Mouse (Mus musculus): ENCODE results near the gene Gm43720. TPM values are rescaled to one million over a fixed set of nuclear protein-coding genes. Genes with fewer than 3 reads are reported as not detected.

The Gm43720 gene
- polyA plus RNA-seq (2015; fragmentation: Nextera tagmentation; extraction: Ambion mirVana), result not detected in 2 replicates

DNA sequence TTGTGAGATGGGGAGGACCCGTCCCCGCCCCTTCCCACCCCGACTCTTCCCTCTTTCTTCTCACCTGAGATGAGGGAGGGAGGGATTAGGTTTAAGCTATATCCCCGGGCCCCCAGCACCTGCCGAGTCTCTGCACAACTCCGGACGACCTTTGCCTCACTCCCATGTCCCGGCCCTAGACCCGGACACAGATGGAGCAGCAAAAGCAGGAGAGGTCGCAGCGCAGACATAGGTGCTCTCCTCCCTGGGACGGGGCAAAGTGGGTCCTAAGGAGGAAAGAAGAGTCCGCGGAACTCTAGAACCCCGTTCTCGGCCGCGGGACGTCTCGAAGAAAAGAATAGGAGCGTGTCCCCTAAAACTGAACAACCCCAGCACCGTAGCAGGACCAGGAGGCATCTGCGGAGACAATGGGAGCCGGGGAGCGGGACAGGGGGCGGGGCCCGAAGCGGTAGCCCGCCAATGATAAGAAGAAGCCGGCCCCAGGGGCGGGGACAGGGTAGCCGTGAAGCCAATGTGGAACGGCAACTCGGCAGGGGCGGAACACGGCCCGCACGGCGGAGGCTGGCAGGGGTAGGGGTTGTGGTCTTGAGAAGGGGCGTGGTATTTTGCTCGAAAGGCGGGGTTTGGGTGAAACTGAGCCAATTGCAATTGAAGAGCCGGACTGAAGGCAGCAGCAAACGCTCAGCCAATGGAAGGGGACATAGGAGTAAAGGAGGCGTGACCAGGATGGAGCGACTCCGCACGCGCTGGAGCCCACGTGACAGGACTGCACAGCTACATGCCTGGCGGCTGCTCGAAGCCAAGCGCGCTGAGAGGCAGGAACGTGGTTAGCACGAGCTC lies at the start of gene Gm43720, which contains the start of the genes Gpc2 and Stag3:
TSS of gene Gm43720 (minus strand) at position 374 of the 840 bp plus-strand sequence.
TSS of gene Gpc2 (minus strand) at position 421 of the 840 bp plus-strand sequence.
TSS of gene Stag3 (plus strand) at position 656 of the 840 bp plus-strand sequence.
- Histone ChIP-seq H3K9ac (replicated peaks) (peak within 1 kb of the TSS; percentile 42), H3K4me3 (ENCODE audit: low read depth, low read length) (peak within 1 kb of the TSS; percentile 51), H3K27ac (ENCODE audit: low read depth) (no peak within 1 kb of the TSS), H3K4me1 (ENCODE audit: insufficient read depth) (peaks cover 10% of the 10 kb centered on the region), H3K36me3 (replicated peaks; ENCODE audit: insufficient read depth, low read length) (no peaks in the 10 kb centered on the region), H3K9me3 (ENCODE audit: low read length) (0 out of 2 replicates have a peak, but pooled peaks cover 2% of the 10 kb centered on the region), H3K4me2 (ENCODE audit: low read depth, low read length) (peak within 1 kb of the TSS; percentile 80), H3K27me3 (ENCODE audit: insufficient read depth, low read length) (no peaks in the 10 kb centered on the region)
- peak; percentile 96 for ATAC-seq
- WGBS (ENCODE audit: insufficient replicate concordance), result under 1% methylated on average over 56 of the region's 56 CpGs
- TF ChIP-seq CTCF (IDR thresholded peaks at IDR 0.05; ENCODE audit: low read depth) (no peak), EP300 (IDR thresholded peaks at IDR 0.05; ENCODE audit: low read depth) (no peak)
- peak; percentile 92 for DNase-seq

DNA sequence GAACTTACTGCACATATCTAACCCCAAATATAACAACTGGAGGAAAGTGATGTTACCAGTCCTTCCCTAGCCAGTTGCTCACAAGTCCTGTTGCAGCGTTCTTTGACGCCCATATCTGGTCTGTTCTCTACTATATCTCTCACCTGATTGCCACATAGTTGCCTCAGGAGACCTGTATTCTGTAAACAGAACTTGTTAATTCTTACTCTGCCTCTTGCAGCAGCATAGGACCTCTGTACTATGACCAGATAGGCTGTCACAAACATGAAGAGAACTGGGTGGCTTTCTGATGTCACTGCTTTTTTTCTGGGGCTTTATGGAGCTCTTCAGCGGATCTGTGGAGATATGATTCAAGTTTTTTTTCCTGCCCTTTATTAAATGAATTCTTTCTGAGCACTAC lies 33.0 kb upstream of the Gm43720 start:
- WGBS (ENCODE audit: insufficient replicate concordance), result 65% methylated on average over 3 of the region's 3 CpGs
- ATAC-seq, result peak; percentile 74

DNA sequence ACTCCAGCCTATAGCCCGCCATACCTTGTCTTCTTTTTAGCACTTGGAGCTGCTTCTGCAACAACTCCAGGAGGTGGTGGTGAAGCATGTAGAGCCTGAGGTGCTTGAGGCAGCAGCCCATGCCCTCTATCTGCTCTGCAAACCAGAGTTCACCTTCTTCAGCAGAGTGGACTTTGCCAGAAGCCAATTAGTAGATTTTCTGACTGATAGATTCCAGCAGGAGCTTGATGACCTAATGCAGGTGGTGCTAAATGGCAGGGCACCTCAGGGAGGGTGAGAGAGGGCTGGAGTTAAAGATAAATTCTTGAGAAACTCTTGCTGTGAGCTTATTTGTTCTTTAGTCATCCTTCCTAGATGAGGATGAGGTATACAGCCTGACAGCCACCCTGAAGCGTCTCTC lies 19.9 kb upstream of the Gm43720 start:
- 75% methylated on average over 2 of the region's 2 CpGs for WGBS (ENCODE audit: insufficient replicate concordance)
- H3K9ac ChIP-seq (replicated peaks), result no peak overlapping the region
- H3K4me1 ChIP-seq (ENCODE audit: insufficient read depth), result no peaks in the 10 kb centered on the region
- ATAC-seq (no peak), DNase-seq (no peak)
- no peaks in the 10 kb centered on the region for H3K9me3 ChIP-seq (ENCODE audit: low read length)
- no peaks in the 10 kb centered on the region for H3K27me3 ChIP-seq (ENCODE audit: insufficient read depth, low read length)
- H3K27ac ChIP-seq (ENCODE audit: low read depth), result no peak overlapping the region
- H3K36me3 ChIP-seq (replicated peaks; ENCODE audit: insufficient read depth, low read length), result no peaks in the 10 kb centered on the region
- no peak overlapping the region for H3K4me3 ChIP-seq (ENCODE audit: low read depth, low read length)
- TF ChIP-seq EP300 (IDR thresholded peaks at IDR 0.05; ENCODE audit: low read depth) (no peak), CTCF (IDR thresholded peaks at IDR 0.05; ENCODE audit: low read depth) (no peak)
- H3K4me2 ChIP-seq (ENCODE audit: low read depth, low read length), result no peak overlapping the region

More for the DNA sequence above, 33.0 kb upstream of the Gm43720 start:
- Histone ChIP-seq H3K9ac (replicated peaks) (no peak overlapping the region), H3K4me1 (ENCODE audit: insufficient read depth) (no peaks in the 10 kb centered on the region), H3K27ac (ENCODE audit: low read depth) (no peak overlapping the region), H3K27me3 (ENCODE audit: insufficient read depth, low read length) (no peaks in the 10 kb centered on the region), H3K9me3 (ENCODE audit: low read length) (no peaks in the 10 kb centered on the region), H3K36me3 (replicated peaks; ENCODE audit: insufficient read depth, low read length) (no peaks in the 10 kb centered on the region), H3K4me2 (ENCODE audit: low read depth, low read length) (no peak overlapping the region), H3K4me3 (ENCODE audit: low read depth, low read length) (no peak overlapping the region)
- no peak for TF ChIP-seq EP300 (IDR thresholded peaks at IDR 0.05; ENCODE audit: low read depth)
- TF ChIP-seq CTCF (IDR thresholded peaks at IDR 0.05; ENCODE audit: low read depth), result no peak
- no peak for DNase-seq

DNA sequence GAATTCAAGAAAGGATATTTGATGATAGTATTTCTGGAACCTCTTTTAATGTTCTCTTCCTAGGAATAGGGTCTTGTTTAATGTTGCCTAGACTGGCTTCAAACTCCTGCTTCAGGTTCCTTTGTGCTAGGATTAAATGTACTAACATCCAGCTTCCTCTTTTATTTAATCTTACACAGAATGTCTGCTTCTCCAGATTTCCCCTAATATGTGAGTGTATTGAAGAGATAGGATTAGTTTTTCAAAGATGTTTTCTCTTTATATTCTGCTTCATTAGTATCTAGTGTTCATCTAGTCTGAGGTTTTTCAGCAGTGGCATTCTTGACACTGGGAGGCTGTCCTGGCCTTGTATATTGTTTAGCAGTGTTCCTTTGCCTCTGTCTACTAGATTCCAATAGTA lies 14.4 kb upstream of the Gm43720 start:
- H3K27me3 ChIP-seq (ENCODE audit: insufficient read depth, low read length), result no peaks in the 10 kb centered on the region
- H3K9me3 ChIP-seq (ENCODE audit: low read length), result no peaks in the 10 kb centered on the region
- H3K4me1 ChIP-seq (ENCODE audit: insufficient read depth), result no peaks in the 10 kb centered on the region
- no peak overlapping the region for H3K9ac ChIP-seq (replicated peaks)
- H3K36me3 ChIP-seq (replicated peaks; ENCODE audit: insufficient read depth, low read length), result no peaks in the 10 kb centered on the region
- ATAC-seq, result no peak
- H3K4me3 ChIP-seq (ENCODE audit: low read depth, low read length), result no peak overlapping the region
- H3K4me2 ChIP-seq (ENCODE audit: low read depth, low read length), result no peak overlapping the region
- TF ChIP-seq CTCF (IDR thresholded peaks at IDR 0.05; ENCODE audit: low read depth), result no peak
- TF ChIP-seq EP300 (IDR thresholded peaks at IDR 0.05; ENCODE audit: low read depth), result no peak
- no peak for DNase-seq
- H3K27ac ChIP-seq (ENCODE audit: low read depth), result no peak overlapping the region

DNA sequence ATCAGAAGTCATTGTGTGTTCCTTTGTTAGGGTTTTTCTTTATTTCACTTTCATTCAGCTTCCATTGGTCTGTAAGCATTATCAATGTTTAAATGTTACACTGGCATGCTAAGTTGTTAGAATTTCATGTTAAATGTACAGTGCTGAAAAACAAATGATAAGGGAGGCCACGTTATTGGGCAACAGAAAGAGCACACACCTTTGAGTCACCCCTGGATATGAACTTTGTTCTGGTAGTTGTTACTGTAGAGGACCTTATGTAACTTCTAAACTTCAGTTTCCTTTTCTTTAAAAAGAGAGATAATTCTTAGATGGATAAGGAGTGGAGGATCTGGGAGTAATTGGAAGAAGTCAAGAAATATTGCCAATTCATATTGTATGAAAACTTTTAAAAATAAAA lies 11.9 kb upstream of the Gm43720 start:
- H3K4me2 ChIP-seq (ENCODE audit: low read depth, low read length), result no peak overlapping the region
- no peak overlapping the region for H3K27ac ChIP-seq (ENCODE audit: low read depth)
- no peak overlapping the region for H3K9ac ChIP-seq (replicated peaks)
- no peaks in the 10 kb centered on the region for H3K27me3 ChIP-seq (ENCODE audit: insufficient read depth, low read length)
- DNase-seq (no peak), ATAC-seq (no peak)
- TF ChIP-seq EP300 (IDR thresholded peaks at IDR 0.05; ENCODE audit: low read depth) (no peak), CTCF (IDR thresholded peaks at IDR 0.05; ENCODE audit: low read depth) (no peak)
- no peaks in the 10 kb centered on the region for H3K36me3 ChIP-seq (replicated peaks; ENCODE audit: insufficient read depth, low read length)
- 43% methylated on average over 1 of the region's 1 CpGs for WGBS (ENCODE audit: insufficient replicate concordance)
- H3K4me1 ChIP-seq (ENCODE audit: insufficient read depth), result no peaks in the 10 kb centered on the region
- no peak overlapping the region for H3K4me3 ChIP-seq (ENCODE audit: low read depth, low read length)
- no peaks in the 10 kb centered on the region for H3K9me3 ChIP-seq (ENCODE audit: low read length)

DNA sequence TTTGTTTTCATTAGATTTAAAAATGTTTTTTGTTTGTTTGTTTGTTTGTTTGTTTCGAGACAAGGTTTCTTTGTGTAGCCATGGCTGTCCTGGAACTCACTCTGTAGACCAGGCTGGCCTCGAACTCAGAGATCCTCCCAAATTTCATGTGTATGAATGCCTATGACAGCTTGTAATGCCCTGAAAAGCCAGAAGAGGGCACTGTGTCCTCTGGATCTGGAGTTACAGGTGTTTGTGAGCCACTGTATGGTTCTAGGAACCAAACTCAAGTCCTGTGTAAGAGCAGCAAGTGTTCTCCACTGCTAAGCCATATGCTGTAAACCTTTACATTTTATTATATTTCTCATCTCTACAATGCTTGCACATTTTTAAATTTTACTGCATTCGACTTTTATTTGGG lies 8.1 kb upstream of the Gm43720 start:
- Histone ChIP-seq H3K9me3 (ENCODE audit: low read length) (no peaks in the 10 kb centered on the region), H3K4me3 (ENCODE audit: low read depth, low read length) (no peak overlapping the region), H3K27ac (ENCODE audit: low read depth) (no peak overlapping the region), H3K9ac (replicated peaks) (no peak overlapping the region), H3K27me3 (ENCODE audit: insufficient read depth, low read length) (no peaks in the 10 kb centered on the region), H3K4me1 (ENCODE audit: insufficient read depth) (no peaks in the 10 kb centered on the region), H3K36me3 (replicated peaks; ENCODE audit: insufficient read depth, low read length) (no peaks in the 10 kb centered on the region), H3K4me2 (ENCODE audit: low read depth, low read length) (no peak overlapping the region)
- no peak for DNase-seq
- peak; percentile 53 for TF ChIP-seq CTCF (IDR thresholded peaks at IDR 0.05; ENCODE audit: low read depth)
- TF ChIP-seq EP300 (IDR thresholded peaks at IDR 0.05; ENCODE audit: low read depth), result no peak
- WGBS (ENCODE audit: insufficient replicate concordance), result 78% methylated on average over 3 of the region's 3 CpGs
- ATAC-seq, result no peak

Data from liver, postnatal 0 days (tissue).